Mouse (Mus musculus) telencephalon, adult 2 months (tissue): Measurements from ENCODE around the gene Gpr35.
A peak's percentile ranks its signal among the peaks of the same experiment; 100 is the strongest.
"Not testable (repeated sequence)": the region's sequence is repeated elsewhere in the genome, so short reads cannot be mapped to it uniquely, and the experiment has no call there.

Experiments used
- DNase-seq: peaks from one replicate; pipeline ENCODE4 v3.0.0-alpha.2; 2011; ENCODE audit warnings: low read depth, low spot score

The Gpr35 gene

DNA sequence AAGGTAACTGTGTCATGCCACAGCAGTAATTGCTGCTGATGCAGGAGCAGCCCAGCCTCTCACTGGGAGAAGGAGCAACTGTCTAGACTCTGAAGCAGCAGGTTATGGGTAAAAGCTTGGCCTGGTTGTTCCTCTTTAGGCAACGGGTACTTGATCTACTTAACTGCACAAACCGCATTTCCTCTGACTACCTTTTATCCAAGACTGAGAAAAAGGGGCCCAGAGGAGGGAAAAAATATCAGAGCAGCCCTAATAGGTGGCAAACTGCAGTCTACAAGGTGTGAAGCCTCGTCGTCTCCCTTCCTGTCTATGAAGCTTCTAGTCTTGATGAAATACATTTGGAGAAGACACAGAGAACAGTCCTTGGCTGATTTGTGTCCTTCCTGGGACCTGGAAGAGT is 17.1 kb upstream of the Gpr35 start:
- no peak for DNase-seq

DNA sequence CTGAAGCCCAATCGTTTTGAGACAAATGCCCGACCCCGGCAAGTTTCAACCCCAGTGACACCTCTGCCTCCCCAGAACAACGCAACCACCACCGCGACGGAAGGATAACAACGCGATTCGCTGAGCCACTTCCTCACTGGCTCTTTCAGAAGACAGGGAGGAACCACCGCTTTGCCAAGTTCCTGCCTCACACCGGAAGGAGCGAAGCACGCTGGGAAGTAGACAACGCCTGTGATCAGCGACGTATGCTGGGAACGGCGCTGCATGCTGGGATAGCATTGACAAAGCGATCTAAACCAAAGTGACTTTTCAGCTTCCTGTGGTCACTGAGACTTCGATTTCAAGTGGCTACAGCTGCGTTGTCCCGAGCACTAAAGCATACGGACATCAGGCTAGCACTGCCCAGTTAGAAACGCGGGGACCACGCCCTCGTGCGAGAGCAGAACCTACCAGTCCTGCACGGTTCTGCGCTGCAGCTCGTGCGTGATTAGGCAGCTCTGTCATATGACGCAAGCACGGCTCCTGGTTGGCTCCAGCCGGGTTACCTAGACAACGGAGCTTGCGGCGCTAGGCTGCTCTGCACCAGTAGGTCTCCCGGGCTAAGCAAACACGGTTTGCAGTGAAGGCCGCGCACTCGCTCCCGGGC is 16.4 kb upstream of the Gpr35 start, which contains the start of gene Capn10:
Gene Capn10 (plus strand): TSS at position 195 of the 646 bp plus-strand sequence.
- peak; percentile 99 for DNase-seq

DNA sequence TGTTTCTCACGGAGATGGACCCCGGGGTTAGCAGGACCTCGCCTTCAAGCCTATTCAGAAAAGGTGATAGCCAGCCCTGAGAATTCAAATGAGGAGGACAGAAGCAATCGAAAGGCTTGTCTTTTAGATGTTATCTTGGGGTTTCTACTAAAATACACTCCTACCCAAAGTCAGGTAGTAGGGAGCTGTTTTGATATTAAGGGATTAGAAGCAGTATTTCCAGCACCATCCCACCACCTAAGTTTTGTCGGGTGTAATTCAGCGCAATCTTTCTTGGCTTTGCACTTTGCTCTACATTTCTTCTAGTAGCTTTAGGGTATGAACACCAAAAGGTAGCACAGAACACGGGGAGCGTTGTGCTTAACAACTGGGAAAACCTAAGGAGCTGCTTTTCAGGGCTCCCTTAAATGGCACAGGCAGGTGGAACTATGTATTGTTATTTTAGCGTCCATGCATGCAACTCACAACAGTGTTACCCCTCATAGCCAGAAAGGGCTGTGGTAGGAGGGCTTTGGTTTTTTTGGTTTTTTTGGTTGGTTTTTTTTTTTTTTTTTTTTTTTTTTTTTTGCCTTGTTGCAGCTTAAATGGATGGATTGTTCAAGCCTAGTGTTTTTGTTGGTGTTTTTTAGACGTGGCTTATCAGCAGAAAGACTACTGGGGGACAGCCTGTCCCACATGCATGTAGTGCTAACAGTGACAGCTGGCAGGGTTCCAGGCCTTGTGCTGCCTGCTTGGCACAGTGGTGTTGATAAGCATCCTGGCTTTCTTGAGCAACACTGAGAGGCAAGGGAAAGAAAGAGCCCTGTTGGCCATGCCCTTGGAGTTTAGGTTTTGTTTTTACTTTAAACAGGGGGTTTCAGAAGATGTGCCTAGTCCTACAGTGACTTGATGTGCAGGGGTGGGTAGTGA is 15.4 kb upstream of the Gpr35 start:
- no peak for DNase-seq

DNA sequence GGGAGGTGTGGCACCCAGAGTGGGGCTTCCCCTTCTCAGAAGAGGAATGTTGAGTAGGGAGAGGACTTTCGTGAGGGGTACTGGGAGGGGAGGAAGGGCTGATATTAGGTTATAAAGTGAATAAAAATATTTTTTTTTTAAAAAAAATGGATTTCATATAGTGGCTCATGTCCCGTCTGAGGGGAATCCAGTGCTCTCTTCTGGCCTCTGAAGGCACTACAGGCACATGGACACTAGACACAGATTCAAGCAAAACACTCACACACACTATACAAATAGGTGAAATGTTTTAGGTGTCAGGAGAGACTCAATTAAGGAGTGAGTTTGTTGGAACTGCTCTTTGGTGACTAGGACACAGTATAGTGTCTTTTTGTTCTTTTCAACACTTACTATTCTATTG is 14.7 kb upstream of the Gpr35 start:
- DNase-seq = no peak

DNA sequence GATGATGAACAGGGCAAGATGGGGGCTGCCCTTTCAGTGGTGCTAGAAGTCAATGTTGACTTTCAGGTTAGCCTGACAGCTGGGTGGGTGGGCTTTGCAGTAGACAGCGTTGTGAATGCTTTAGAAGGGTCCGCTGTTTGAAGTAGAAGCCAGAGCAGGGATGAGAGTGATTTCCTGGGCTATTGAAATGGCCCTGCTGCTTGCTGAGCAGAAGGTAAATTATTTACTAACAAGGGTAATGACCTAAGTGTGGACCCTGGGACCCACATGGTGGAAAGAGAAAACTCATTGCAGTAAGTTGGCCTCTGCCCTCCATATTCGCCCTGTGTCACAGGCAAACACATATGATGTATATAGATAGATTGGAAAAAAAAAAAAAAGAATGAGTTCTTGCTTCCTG is 14.2 kb upstream of the Gpr35 start:
- no peak for DNase-seq

DNA sequence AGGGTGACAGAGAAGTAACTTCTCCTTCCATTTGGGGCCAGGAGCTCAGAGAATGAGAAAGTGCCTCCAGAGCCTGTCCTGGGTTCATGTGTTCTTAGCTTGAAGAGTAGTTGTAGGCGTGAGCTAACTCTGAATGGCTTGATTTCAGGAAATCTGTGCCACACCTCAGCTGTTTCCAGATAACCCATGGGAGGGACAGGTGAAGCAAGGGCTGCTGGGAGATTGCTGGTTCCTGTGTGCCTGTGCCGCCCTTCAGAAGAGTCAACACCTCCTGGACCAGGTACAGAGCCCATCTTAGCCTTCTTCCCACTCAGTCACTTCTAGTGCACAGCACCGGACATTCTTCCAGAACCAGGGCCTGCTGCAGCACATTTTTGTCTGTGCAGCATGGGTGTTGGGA is 12.9 kb upstream of the Gpr35 start:
- DNase-seq = no peak

DNA sequence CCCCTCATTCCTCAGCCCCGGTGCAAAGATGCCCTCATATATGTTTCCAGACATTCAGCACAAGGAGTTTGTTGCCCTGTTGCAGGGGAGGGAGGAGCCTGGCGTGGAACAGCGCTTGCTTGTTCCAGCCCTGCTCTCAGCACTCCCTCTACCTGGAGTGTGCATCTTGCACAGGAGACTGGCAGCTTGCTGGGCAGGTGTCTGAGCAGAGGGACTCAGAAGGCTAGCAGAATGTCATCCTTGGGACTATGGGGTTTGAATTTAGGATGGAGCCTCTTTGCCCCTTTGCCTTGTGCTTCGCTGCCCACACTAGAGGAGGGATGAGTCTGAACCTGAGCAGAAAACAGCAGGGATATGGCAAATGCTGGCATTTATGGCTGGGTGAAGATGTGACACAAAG is 10.9 kb upstream of the Gpr35 start:
- DNase-seq = no peak

DNA sequence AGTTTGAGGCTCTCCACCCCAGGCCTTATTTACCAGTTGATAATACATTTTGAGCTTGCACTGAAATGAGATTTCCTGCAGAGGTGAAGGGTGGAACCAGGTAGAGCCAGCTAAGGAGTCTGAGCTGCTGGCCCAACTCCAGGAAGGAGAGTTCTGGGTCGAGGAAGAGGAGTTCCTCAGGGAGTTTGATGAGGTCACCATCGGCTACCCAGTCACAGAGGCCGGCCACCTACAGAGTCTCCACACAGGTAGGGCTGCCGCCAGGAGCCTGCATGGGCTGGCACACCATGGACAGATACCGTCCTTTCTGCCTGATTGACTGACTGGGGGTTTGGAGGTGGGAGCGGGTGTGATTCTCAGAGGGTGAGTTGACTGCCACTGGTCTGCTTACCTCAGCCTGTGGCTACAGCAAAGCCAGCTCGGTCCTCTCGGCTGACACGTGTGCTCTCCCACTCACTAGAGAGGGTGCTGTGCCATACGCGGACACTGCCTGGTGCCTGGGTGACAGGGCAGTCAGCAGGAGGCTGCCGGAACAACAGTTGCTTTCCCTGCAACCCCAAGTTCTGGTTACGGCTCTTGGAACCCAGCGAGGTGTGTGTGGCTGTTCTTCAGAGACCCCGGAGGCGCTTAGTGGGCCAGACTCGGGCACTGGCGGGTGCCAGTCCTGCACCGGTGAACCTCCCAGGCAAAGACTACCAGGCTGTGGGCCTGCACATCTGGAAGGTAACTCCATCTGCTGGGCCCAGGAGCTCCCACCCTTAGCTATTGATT is 7.3 kb upstream of the Gpr35 start:
- DNase-seq = no peak

DNA sequence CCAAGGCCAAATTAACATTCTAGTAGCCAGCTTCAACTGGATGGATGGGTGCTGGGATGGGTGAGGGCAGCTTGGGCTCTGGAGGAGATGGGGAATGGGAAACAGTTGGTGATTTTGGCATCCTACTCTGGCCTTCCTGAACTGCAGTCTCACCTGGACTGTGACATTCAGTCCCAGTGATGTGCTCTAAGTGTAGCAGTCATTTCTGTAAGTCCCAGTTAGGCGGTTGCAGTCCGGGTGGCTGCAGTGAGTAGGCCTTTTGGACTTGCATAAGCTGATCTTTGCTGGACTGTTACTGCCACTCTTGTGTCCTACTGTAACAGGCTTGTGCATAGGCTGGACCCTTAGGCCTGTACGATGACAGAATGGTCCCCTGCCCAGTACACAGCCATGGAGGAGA is 2.7 kb upstream of the Gpr35 start:
- DNase-seq = no peak

DNA sequence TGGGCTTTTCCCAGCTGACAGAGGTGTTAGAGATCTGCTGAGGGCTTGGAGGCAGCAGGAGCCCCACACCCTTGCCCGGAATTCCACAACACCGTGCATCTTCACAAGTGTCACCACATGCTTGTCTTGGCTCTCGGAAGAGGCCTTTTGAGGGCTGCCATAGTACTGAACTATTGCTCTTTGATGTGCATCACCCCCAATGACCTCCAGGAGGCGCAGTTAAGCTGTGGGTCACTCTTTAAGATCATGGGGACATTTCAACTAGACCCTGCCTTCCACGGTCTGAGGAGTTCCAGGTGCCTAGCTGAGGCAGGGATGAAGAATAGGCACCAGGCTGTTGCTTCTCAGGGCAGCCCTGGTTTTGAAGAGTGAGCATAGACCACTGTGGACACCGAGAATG is 1.2 kb upstream of the Gpr35 start:
- no peak for DNase-seq

DNA sequence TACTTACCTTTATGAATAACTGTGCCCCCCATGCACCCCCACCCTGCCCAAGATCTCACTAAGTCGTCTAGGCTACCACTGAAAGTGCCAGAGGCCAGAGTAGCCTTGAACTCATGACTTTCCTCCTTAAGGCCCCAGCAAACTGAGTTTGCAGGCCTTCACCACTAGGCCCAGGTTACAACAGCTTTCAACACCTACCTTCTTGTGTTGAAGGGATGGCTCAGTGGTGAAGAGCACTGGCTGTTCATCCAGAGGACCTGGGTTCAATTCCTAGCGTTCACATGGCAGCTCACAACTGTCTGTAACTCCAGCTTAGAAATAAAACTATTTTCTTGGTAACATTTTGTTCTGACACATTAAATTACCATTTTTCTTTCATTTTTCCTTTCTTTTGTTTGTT is 3.0 kb downstream of the Gpr35 start:
- no peak for DNase-seq

DNA sequence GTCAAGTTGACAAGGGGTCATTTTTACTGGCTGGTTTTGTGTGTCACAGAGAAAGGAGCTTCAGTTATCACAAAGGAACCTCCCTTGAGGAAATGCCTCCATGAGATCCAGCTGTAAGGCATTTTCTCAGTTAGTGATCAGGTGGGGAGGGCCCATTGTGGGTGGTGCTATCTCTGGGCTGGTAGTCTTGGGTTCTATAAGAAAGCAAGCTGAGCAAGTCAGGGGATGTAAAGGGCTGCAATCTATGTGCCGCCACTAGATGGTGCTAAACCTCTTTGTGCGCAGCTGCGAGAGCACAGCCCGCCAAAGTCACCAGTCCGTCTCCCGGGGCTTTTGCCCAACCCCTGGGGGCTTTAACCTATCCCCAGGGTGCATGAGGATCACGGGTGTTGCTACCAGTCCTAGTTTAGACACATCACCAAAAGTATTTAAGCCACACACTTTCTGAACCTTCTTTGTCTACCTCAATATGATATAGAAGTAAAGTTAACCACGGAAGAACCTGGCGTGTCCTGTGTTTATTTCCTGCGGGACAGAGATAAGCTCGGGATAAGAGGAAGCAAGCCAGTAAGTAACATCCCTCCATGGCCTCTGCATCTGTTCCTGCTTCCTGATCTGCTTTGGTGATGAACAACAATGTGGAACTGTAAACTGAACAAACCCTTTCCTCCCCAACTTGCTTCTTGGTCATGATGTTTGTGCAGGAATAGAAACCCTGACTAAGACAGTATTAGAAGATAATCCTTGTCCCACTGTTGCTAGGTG is 6.1 kb downstream of the Gpr35 start:
- not testable (repeated sequence) for DNase-seq

DNA sequence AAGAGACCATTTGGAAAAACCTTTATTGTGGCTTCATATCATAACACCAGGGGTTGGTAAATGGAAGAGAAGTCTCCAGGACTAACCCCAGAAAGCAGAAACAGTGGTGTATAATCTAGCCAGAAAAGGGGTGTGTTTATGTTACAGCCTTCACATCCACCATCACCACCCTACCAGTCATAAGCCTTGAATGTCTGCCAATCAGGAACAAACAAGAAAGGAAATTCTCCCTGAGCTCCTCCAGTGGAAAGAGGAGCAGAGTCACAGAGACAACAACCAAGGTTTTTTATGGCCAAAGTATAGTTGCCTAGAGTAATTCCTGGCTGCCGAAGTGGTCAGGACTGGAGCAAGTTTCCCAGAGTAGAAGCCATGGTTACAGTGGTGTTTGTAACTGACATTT is 8.3 kb downstream of the Gpr35 start:
- no peak for DNase-seq

DNA sequence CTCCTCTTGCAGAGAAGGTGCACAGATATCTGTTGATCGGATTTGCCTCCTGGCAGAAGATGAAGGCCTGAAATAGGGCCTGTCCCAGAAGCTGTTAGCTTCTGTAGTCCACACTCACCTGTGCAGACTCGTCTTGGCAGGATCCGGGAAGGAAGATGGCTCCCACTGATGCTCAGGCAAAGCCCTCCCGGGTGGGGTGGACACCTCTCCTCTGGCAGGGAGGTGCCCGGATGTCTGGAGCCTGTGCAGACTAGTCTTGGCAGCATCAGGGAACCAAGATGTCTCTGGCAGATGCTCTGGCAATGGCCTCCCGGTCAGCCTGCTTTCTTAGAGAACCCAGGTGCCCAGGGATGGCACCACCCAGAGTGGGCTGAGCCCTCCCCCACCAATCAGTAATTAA is 20.1 kb downstream of the Gpr35 start:
- DNase-seq = not testable (repeated sequence)

DNA sequence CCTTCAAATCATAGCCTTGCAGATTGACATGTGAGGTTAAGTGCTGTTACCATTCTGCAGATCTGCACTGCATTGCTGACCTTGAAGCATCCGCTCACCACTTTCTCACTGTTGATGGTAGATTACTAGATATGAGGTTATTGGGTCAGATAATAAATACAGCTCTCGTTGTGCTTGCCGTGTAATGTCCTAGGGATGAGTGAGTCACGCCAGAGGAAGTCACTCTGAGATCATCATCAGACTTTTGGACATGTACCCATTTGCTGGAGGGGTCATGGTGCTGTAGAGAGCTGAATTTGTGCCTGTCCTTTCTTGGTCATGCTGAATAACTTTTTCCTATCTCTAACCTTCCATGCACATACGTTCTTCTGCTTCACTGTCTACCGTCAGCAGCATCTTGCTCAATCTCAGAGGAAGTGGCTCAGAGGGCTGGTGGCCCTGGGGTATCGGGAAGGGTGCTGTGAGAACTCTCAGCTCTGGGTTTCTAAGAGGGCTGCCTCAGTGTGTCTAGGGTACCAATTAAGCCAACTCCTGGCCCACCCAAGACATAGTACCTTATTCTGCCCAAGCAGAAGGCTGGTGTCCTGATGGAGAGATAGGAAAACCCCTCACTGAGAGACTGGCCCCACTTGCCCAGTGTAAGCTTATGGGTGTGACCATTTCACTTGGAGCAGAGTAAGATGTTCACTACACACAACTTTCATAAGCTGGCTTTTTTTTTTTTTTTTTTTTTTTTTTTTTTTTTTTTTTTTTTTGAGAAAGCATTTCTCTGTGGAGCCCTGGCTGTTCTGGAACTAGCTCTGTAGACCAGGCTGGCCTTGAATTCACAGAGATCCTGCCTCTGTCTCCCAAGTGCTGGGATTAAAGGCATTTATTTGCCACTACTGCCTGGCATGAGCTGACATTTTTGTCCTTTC is 21.5 kb downstream of the Gpr35 start:
- no peak for DNase-seq

DNA sequence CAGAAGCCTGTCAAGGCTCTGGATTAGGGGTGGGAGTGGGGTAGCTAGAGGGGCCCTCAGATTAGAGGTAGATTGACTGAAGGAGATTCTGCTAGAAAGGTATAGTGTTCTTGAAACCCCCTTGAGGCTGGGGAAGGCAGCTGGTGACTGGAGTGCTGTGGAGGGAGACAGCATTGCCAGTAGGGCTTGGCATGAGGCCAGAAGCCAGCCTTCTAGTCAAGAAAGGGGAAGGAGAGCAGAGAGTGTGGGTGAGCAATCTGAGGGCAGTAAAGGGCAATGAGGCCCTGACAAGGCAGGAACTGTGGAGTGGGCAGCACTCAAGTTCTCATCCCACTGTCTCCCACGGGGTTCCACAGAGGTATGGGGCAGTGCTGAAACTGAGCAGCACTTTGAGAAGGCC is 22.2 kb downstream of the Gpr35 start:
- peak; percentile 33 for DNase-seq

DNA sequence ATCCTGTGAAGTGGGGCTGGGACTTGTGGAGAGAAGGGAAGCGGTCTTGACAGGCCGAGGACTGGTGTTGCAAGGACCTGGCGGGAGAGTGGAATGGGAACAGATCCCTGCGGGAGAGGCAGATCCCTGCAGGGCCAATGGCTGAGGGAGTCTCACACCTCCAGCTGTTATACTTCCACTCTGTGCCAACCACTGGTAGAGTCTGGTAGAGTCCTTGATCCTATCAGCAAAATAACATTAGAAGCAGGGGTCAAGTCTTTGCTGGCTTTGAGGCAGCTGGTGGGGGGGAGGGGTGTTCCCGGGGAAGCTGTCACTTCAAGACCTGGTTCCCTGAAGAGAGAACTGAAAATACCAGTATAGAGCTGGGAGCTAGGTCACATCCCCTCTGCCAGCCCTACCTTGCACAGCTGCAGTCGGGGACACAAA is 25.5 kb downstream of the Gpr35 start:
- no peak for DNase-seq

DNA sequence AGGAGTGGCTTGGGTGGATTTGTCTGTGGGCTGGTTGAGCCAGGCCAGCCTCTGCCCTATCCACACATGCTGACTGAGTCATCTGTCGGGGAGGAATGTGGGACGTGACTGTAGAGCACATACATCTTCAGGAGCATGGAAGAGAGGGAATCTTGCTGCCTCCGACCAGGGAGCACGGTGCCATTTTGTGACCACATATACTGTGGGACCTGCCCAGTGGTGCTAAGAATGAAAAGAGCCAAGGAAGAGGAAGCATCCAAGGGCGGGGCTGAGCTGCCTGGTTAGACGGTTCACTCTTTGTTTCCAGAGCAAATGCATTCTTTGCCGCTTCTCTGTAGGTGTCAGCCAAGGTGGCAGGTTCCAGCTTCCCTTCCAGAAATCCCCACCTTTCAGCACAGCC is 28.0 kb downstream of the Gpr35 start:
- no peak for DNase-seq

DNA sequence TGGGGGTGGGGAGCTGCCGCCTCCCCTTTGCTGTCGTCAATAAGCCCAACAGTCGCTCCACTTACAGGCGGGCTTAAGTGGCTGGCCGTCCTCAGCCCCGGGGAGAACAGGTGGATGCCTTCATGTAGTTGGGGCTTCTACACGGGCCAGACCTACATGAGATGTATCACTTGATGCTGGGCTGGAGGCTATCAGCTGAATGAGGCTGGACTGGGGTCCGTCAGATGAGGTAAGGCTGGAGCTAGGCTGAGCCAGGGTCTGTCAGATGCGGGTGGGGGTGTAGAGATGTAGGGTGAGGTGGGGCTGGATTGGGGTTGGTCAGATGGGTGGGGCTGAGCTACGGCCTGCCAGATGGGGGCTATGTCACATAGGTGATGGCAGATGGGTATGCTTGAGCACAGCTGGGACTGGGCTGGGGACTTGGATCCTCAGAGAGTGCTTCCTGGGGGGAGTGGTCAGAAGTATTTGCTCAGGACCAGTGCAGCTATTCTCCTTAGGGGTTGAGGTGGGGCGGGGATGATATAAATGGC is 28.5 kb downstream of the Gpr35 start:
- DNase-seq = no peak
